Mouse (Mus musculus) macrophage (primary cell): Measurements from ENCODE around the gene Hscb. TPM values are rescaled to one million over a fixed set of nuclear protein-coding genes. Genes with fewer than 3 reads are reported as not detected.

Source experiments
- H3K27ac ChIP-seq: fragments of 350-480 bp; formaldehyde crosslinking; 2 replicates; pipeline ENCODE4 v1.9.0; 2021
- H3K36me3 ChIP-seq: fragments of 350-480 bp; formaldehyde crosslinking; 2 replicates; pipeline ENCODE4 v1.9.0; 2021; ENCODE audit errors: inconsistent target
- H3K4me3 ChIP-seq: fragments of 350-480 bp; formaldehyde crosslinking; 2 replicates; pipeline ENCODE4 v1.9.0; 2021; ENCODE audit errors: inconsistent target
- H3K79me2 ChIP-seq: fragments of 350-480 bp; formaldehyde crosslinking; 2 replicates; pipeline ENCODE4 v1.9.0; 2021; ENCODE audit errors: inconsistent target
- WGBS: methylation state at CpG from one replicate; pipeline ENCODE4 v1.1.7; 2026; ENCODE audit warnings: inconsistent platforms; ENCODE audit not compliant: missing documents; 5-methylcytosine and 5-hydroxymethylcytosine counted together
- polyA plus RNA-seq: library from polyadenylated mRNA; stranded (reverse); fragments of 250-400 nt; gene quantifications from 3 replicates; pipeline ENCODE4 v1.2.4, GENCODE M21; 2018; ENCODE audit warnings: inconsistent platforms

Gene Hscb
- polyA plus RNA-seq, 1 experiment from 2014 or later = 43.3 TPM

DNA sequence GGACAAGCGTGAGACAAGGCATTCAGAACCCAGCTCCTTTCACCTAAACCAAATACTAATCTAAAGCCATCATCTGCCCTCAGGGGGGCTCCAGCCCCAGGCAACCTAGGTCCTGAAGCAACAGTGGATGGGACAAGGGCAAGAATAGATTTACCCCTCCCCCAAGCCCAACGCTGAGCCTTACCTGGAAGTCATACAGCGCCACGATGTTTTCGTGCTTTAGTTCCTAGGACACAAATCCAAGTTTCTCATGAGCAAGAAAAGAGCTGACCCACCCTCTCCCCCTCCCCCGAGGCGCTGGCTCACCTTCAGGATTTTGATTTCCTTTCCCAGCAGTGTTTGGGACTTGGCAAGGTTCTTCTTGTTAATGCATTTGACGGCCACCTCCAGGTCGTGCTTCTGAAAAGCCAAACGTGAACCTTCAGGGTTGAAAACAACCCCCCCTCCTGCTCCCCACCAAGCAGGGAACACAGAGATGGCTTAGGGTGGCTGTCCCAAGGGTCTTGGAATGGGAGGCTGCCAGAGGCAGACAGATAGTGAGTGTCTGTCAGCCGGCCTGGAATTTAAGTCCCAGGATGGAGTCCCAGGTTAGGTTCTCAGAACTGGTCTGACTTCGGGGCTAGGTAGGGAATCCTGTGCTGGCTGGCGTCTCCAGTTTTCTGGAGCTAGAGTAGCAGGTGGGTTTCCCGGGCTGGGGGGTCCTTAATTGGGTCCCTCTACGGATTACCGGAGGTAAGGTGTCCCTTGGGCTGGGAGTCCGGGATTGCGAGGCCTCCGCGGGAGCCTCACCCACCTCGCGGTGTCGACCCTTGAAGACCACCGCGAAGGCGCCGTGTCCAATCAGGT lies 30.5 kb downstream of the Hscb start:
- Histone ChIP-seq H3K27ac (peak overlapping the region; percentile 78), H3K4me3 (peak overlapping the region; percentile 58), H3K36me3 (peaks cover 19% of the 10 kb centered on the region; the same call in 1 of the 2 replicates), H3K79me2 (peaks cover 33% of the 10 kb centered on the region; the same call in 1 of the 2 replicates)
- WGBS = 3% methylated on average over 27 of the region's 27 CpGs

DNA sequence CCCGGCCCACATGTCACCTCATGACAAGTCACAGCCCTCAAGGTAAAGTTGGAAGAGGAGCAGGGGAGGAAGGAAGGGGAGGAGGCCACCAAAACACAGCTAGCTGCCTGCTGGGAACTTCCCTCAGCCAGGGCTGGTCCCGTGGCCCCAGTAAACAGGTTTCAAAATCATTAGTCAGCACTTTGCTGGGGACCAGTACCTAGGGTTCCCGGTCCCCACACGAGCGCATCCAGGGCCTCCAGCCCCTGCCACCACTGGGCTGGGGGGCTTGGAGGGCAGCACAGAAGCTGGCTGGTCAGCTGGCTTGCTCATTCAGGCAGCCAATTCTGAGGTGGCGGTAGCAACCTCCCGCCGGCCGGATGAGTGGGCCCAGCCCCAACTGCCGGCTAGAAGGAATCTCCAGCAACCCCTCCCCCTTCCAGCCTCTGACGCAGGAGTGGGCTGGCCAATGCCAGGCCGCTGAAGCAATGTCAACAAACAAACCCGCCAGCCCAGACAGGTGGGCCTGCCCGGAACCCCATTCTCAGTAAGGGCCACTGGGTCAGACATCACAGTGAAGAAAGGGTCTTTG lies 31.4 kb downstream of the Hscb start:
- Histone ChIP-seq H3K36me3 (peaks cover 19% of the 10 kb centered on the region; the same call in 1 of the 2 replicates), H3K79me2 (peaks cover 37% of the 10 kb centered on the region; the same call in 1 of the 2 replicates), H3K27ac (peak overlapping the region; percentile 78), H3K4me3 (peak overlapping the region; percentile 58)
- 0% methylated on average over 14 of the region's 14 CpGs for WGBS

DNA sequence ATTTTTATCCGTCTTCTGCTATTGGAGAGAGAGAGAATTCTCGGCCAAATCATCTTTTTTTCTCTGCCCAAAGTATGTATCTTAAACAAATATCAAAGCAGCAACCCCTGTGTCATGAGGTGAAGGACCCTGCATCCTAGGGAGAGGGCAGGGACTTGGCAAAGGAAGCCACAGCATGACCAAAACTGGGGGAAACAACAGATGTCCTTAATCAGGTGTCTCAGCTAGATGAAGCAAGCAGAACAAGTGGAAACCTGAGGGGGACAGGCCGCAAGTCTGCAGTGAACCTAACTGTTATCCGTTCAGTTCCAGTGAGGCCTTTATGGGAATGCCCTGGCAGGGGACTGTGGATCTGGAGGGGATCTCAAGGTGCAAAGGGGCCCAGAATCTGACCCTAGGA lies 32.1 kb downstream of the Hscb start:
- Histone ChIP-seq H3K27ac (peak overlapping the region; percentile 78), H3K79me2 (peaks cover 44% of the 10 kb centered on the region; the same call in 1 of the 2 replicates), H3K4me3 (peak overlapping the region; percentile 58; the same call in 1 of the 2 replicates), H3K36me3 (peaks cover 19% of the 10 kb centered on the region; the same call in 1 of the 2 replicates)
- 87% methylated on average over 4 of the region's 4 CpGs for WGBS

DNA sequence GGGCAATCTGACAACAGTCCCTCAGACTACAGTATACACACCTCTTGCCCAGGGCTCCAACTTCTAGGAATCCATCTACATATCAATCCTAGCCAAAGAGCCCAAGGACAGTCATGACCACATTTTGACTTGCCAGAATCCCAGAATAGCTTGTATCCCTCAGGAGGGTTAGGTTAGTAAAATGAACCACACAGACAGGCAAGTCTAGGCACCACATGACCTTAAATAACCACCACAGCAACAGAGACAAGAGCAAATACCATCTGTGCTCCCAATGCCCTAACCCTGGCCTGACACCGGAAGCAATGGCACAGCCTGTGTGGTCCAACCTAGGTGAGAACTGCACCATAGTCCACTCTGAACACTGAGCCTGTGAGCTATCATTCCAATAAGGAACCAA lies 32.9 kb downstream of the Hscb start:
- H3K27ac ChIP-seq = no peak overlapping the region
- H3K36me3 ChIP-seq = peaks cover 19% of the 10 kb centered on the region; the same call in 1 of the 2 replicates
- WGBS = 100% methylated on average over 1 of the region's 1 CpGs
- H3K4me3 ChIP-seq = no peak overlapping the region
- H3K79me2 ChIP-seq = peaks cover 47% of the 10 kb centered on the region; the same call in 1 of the 2 replicates

DNA sequence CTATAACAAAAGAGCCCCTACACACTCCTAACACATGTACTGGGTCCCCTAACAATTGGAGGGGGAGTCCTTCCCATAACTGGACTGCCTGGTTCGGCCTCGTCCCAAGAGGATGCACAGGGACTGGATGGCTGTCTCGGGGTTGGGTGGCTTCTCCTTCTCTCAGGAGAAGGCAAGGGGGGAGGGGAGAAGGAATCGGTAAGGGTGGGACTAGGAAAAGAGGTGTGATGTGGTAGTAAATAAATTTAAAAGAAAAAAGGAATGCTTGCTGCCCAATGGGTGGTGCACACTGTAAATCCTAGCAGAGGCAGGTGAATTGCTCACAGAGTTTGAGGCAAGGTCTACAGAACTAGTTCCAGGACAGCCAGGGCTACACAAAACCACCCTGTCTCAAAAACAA lies 33.4 kb downstream of the Hscb start:
- H3K79me2 ChIP-seq = peaks cover 47% of the 10 kb centered on the region; the same call in 1 of the 2 replicates
- 95% methylated on average over 4 of the region's 4 CpGs for WGBS
- H3K27ac ChIP-seq = no peak overlapping the region
- peaks cover 19% of the 10 kb centered on the region; the same call in 1 of the 2 replicates for H3K36me3 ChIP-seq
- no peak overlapping the region for H3K4me3 ChIP-seq

DNA sequence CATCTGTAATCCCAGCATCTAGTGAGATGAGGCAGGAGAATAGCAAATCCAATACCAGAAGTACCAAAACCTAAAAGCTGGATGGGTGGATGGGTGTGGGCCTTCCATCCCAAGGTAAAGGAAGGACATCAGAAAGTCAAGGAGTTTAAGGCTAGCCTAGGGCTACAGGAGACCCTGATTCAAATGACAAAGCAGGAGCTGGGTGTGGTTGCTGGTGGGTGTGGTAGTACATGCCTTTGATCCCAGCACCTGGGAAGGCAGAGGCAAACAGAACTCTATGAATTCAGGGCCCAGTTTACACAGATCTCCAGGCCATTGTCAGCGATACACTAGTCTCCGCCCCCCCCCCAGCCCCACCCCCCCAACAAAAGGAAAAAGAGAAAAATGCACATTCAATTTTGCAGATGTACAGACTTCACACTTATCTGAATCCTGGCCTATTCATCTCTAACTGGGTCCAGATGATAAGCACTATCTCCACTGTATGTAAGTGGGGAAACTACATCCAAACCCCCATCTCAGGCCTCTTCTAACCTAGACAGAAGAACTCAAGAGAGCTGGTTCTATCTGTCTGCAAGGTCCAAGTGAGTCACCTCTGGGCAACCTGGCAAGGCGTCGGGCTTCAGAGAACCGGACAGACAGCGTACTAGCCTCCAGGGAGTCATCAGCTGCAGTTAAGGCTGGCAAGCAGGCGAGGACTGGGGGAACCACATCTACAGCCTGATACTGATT lies 35.4 kb downstream of the Hscb start:
- H3K79me2 ChIP-seq = peaks cover 45% of the 10 kb centered on the region; the same call in 1 of the 2 replicates
- peaks cover 25% of the 10 kb centered on the region for H3K36me3 ChIP-seq
- no peak overlapping the region for H3K4me3 ChIP-seq
- H3K27ac ChIP-seq = no peak overlapping the region
- WGBS = 94% methylated on average over 7 of the region's 7 CpGs

DNA sequence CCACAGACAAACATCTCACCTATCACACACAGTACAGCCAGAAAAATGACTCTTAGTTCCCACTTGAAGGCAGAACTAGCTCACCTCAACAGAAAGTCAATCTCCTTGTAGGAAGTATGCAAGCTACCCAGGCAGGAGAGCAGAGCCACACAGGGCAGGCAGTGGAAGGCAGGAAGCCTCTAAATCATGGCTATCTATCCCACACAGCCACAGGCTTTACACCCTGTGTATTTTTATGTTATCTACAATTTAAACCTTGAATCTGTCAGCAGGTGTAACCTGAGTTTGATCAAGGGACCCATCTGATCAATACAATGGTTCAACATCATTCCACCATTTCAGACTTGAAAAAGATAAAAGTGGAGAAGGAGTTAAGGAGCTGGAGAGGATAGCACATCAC lies 36.8 kb downstream of the Hscb start:
- peaks cover 39% of the 10 kb centered on the region; the same call in 1 of the 2 replicates for H3K79me2 ChIP-seq
- no peak overlapping the region for H3K27ac ChIP-seq
- H3K4me3 ChIP-seq = no peak overlapping the region
- peaks cover 39% of the 10 kb centered on the region for H3K36me3 ChIP-seq

DNA sequence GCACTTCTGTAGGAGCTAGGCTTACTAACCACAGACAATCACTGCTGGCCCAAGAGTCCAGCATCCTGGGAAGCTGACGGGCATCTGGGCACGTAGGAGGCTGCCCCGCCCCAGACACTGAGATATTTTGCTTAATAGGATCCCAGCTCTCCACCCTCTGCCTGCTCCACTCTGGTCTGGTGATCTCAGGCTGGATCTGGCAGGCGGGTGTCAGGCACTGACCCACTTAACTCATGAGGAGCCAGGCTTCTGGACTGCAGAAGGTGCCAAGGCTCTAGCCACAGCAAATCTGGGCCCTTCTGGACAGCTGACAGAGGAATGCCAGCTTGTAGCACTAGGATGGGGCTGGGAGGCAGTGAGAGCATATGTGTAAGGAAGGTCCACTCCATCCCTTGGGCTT lies 37.4 kb downstream of the Hscb start:
- no peak overlapping the region for H3K4me3 ChIP-seq
- WGBS = 98% methylated on average over 4 of the region's 4 CpGs
- H3K27ac ChIP-seq = no peak overlapping the region
- peaks cover 45% of the 10 kb centered on the region for H3K36me3 ChIP-seq
- peaks cover 33% of the 10 kb centered on the region; the same call in 1 of the 2 replicates for H3K79me2 ChIP-seq

DNA sequence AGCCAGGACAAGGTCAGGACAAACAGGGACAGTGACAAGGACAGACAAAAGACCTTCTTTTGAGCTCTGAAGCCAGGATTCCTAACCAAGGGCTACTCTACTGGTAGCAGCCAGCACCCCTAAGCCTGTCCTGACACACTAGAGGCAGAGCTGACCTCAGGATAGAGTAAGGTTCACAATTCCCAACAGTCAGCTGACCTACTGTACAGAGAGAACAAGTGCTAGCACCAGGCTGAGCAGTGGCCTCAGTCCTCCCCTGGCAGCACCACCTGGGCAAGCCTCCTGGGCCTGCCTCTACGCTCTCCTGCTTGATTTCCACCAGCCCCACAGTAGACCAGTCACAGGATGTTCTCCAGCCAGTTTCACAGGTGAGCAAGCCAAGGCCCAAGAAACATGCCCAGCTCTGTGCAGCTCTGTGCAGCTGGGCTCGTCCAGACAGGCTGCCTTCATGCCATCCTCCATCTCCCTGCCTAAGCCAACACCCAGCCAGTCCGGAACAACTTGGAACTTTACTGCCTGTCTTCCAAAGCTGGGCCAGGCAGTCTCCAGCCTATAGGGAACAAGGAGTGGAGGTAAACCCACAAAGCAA lies 38.4 kb downstream of the Hscb start:
- no peak overlapping the region for H3K27ac ChIP-seq
- peaks cover 53% of the 10 kb centered on the region for H3K36me3 ChIP-seq
- peaks cover 22% of the 10 kb centered on the region; the same call in 1 of the 2 replicates for H3K79me2 ChIP-seq
- H3K4me3 ChIP-seq = no peak overlapping the region
- WGBS = 100% methylated on average over 3 of the region's 3 CpGs

DNA sequence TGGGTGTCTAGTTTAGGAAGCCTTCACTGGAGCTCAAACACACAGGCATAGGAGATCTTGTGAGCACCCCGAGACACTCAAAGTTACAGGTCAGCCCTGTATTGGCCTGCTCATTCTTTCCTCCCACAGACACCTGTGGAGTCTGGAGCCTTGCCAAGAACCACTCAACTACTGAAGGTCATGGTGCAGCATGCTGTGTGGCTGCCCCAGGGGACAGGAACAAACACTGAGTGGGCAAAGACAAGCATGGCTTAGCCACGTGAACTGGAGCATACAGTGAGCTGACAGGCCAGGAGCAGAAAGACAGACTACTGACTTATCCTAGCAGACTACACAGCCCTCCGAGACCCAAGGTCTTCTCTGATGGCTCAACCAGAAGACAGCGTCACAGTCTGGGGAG lies 41.9 kb downstream of the Hscb start:
- H3K36me3 ChIP-seq = peaks cover 70% of the 10 kb centered on the region
- peaks cover 6% of the 10 kb centered on the region; the same call in 1 of the 2 replicates for H3K79me2 ChIP-seq
- 83% methylated on average over 4 of the region's 4 CpGs for WGBS
- no peak overlapping the region for H3K4me3 ChIP-seq
- no peak overlapping the region for H3K27ac ChIP-seq

DNA sequence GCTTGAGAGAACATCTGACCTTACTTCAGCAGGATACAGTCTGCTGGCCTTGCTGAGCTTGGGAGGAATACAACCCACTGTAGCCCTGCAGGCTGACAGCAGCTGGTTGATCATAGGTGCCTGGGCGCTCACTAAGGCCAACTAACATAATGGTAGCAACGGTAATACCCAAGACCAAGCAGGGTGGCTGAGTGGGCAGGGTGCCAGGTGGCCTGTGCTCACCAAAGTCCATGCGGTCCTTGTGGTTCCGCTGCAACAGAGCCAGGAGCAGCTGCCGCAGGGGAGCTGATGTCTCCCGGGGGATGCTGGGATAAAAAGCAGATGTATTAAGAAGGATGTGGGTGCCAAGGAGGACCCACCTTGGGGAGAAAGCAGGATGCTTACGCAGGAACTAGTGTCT lies 45.2 kb downstream of the Hscb start:
- Histone ChIP-seq H3K27ac (no peak overlapping the region), H3K4me3 (no peak overlapping the region), H3K36me3 (peaks cover 97% of the 10 kb centered on the region), H3K79me2 (no peaks in the 10 kb centered on the region)
- 97% methylated on average over 7 of the region's 7 CpGs for WGBS

DNA sequence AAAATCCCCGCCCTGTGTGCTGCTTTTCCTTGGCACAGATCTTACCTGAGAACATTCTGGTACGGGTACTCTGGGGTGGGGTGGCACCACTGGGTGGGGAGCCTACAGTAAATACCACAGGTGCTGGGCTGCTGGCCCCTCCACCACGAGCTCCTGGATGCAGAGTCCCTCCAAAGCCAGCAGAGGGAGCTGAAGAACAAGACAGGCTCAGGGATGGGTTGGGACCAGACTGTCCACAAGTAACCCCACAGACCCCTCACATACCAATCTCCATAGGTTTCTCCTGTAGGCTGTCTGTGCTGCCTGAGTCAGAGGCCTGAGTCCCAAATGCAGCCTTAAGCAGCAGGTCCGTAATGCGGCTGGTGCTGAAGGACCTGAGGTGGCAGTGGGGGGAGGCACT lies 50.9 kb downstream of the Hscb start:
- 50% methylated on average over 4 of the region's 5 CpGs for WGBS
- H3K79me2 ChIP-seq = no peaks in the 10 kb centered on the region
- H3K36me3 ChIP-seq = peaks cover 76% of the 10 kb centered on the region
- H3K4me3 ChIP-seq = no peak overlapping the region
- H3K27ac ChIP-seq = no peak overlapping the region

DNA sequence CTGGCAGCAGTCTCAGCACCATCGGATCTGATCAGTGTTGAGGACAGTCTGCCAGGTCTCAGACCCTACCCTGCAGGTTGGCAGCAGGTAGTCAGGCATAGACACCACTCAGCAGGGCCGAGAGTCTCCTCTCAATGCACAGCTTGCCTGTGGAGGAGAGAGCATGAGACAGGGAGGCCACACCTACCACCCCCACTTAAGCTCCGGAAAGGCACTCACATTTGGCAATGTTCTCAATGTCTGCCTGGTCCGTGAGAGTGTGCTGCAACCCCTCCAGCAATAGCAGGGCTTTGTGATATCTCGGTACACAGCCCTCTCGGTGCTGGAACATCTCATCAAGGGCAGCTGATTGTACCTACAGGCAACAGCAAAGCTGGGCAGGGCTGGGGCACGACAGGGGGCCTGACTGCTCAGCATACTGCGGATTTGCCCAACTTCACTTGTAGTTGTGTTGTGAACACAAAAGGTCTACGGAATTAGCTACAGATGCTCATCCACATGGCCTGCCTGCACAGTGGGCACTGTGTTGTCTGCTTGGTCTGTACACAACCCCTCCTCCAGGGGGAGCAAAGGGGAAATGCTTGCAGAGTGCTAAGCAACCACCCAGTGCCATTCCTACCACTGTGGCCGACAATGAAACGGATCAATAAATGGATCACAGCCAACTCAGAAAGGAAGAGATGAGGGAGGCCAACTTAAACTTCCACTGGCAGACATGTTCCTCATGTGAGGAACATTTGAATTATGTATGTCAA lies 53.3 kb downstream of the Hscb start:
- H3K79me2 ChIP-seq = no peaks in the 10 kb centered on the region
- WGBS = 88% methylated on average over 11 of the region's 11 CpGs
- H3K27ac ChIP-seq = no peak overlapping the region
- no peak overlapping the region for H3K4me3 ChIP-seq
- H3K36me3 ChIP-seq = peaks cover 51% of the 10 kb centered on the region

DNA sequence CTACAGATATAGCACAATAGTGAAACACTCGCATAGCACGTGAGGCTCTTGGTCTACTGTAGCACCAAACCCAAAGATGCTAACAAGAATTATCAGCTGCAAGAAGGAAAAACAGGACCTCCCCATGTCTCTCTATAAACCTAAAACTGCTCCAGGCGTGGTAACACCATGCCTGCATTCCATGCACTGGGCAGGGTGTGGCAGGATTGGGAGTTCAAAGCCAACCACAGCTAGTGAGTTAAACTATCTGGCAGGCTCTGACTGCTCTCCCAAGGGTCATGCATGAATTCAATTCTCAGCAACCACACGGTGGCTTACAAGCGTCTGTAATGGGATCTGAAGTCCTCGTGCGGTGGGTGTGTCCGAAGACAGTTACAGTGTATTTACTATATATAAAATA lies 56.4 kb downstream of the Hscb start:
- H3K27ac ChIP-seq = no peak overlapping the region
- WGBS = 82% methylated on average over 6 of the region's 8 CpGs
- no peak overlapping the region for H3K4me3 ChIP-seq
- peaks cover 20% of the 10 kb centered on the region for H3K79me2 ChIP-seq
- H3K36me3 ChIP-seq = peaks cover 27% of the 10 kb centered on the region; the same call in 1 of the 2 replicates
